ENCODE assay signal across 11 mouse cellular contexts in genomic region chr2:168654983-168655669, GRCm38 (mm10). TPM values are rescaled to one million over a fixed set of nuclear protein-coding genes. Genes with fewer than 3 reads are reported as not detected.
A peak's percentile ranks its signal among the peaks of the same experiment; 100 is the strongest.
DNase-seq lines count a peak whose midpoint lies in the region; ATAC-seq lines count a peak whose summit lies in the region.
"Had no signal": no experiment of that assay in that cellular context is flagged by ENCODE, and none has a peak within 500 bp of the region (broad histone marks: within the 10 kb centered on the region; RNA-seq: fewer than 3 reads in every experiment).

No protein-coding gene starts in this region.

- no peak overlapping the region for H3K27ac ChIP-seq in kidney, embryonic 14.5 days (ENCODE audit: low read depth, low read length)
- H3K27ac ChIP-seq: embryonic facial prominence, embryonic 12.5 days; hindbrain, embryonic 13.5 days; liver, embryonic 15.5 days had no signal

- H3K4me1 ChIP-seq in kidney, embryonic 14.5 days (ENCODE audit: control insufficient read depth, insufficient read depth, low read length) = no peaks in the 10 kb centered on the region

- no peak overlapping the region for H3K4me3 ChIP-seq in kidney, embryonic 14.5 days (ENCODE audit: low read length)
- H3K4me3 ChIP-seq: embryonic facial prominence, embryonic 12.5 days; hindbrain, embryonic 13.5 days; liver, embryonic 15.5 days had no signal

- peak; percentile 46 for DNase-seq in cerebellum, adult 9-10 months
- DNase-seq in cerebellum, adult 9-11 months = no peak
- no peak for DNase-seq in kidney, adult 11 months
- DNase-seq in right cerebral cortex, postnatal 14 days = peak; percentile 39
- DNase-seq in right cerebral cortex, postnatal 10 days (ENCODE audit: low spot score in 2 of 2) = no peak
- DNase-seq in splenic B cell, adult 2 months (ENCODE audit: low read depth, low spot score) = peak; percentile 26
- DNase-seq in MN1 (ENCODE audit: low spot score) = no peak

- ATAC-seq in kidney, embryonic 14.5 days (ENCODE audit: low FRiP score, low TSS enrichment) = peak; percentile 23; the same call in 1 of the 2 replicates

- H3K9ac ChIP-seq in kidney, embryonic 14.5 days (ENCODE audit: low read depth, low read length) = no peak overlapping the region
- H3K9ac ChIP-seq: embryonic facial prominence, embryonic 12.5 days; hindbrain, embryonic 13.5 days; liver, embryonic 15.5 days had no signal

- no peak overlapping the region for H3K4me2 ChIP-seq in kidney, embryonic 14.5 days (replicated peaks; ENCODE audit: low read depth, low read length)
- H3K4me2 ChIP-seq: embryonic facial prominence, embryonic 12.5 days; hindbrain, embryonic 13.5 days; liver, embryonic 15.5 days had no signal

- H3K9me3 ChIP-seq in kidney, embryonic 14.5 days (ENCODE audit: control insufficient read depth, low read length) = no peaks in the 10 kb centered on the region
- H3K9me3 ChIP-seq: embryonic facial prominence, embryonic 12.5 days; hindbrain, embryonic 13.5 days; liver, embryonic 15.5 days had no signal

- WGBS in kidney, embryonic 14.5 days = 70% methylated on average over 17 of the region's 17 CpGs

- H3K36me3 ChIP-seq in kidney, embryonic 14.5 days (ENCODE audit: control insufficient read depth, insufficient read depth, low read length) = no peaks in the 10 kb centered on the region
- no peaks in the 10 kb centered on the region for H3K36me3 ChIP-seq in splenic B cell, adult 2 months (ENCODE audit: control insufficient read depth, insufficient read depth, low read length, poor library complexity, severe bottlenecking)
- H3K36me3 ChIP-seq: liver, embryonic 15.5 days had no signal

- no peaks in the 10 kb centered on the region for H3K27me3 ChIP-seq in kidney, embryonic 14.5 days (ENCODE audit: control insufficient read depth, insufficient read depth, low read length)
- no peaks in the 10 kb centered on the region for H3K27me3 ChIP-seq in splenic B cell, adult 2 months (ENCODE audit: control insufficient read depth, insufficient read depth, low read length, poor library complexity, severe bottlenecking)
- H3K27me3 ChIP-seq: embryonic facial prominence, embryonic 12.5 days; hindbrain, embryonic 13.5 days; liver, embryonic 15.5 days had no signal

RNA-seq across cellular contexts. Expression of gene Nfatc2, which starts 53.7 kb away (rescaled TPM):
- 1.7 and 2.7 TPM in 2 replicates for polyA plus RNA-seq in kidney, embryonic 14.5 days (2014; fragmentation: Nextera tagmentation; extraction: Ambion mirVana)

Comparison
In these comparisons a context has a peak if more than half of its experiments do, and no peak if none do; other contexts are left out.
1. DNase-seq: peak in cerebellum, adult 9-10 months (single experiment), right cerebral cortex, postnatal 14 days (single experiment) and splenic B cell, adult 2 months (single experiment); none in cerebellum, adult 9-11 months (single experiment), kidney, adult 11 months (single experiment), right cerebral cortex, postnatal 10 days (0 of 2) and MN1 (single experiment).